Mouse (Mus musculus): Measurements from ENCODE around the gene Dld. TPM values are rescaled to one million over a fixed set of nuclear protein-coding genes. Genes with fewer than 3 reads are reported as not detected.

The Dld gene
- polyA plus RNA-seq, 1 experiment from 2014 or later = 112 TPM

DNA sequence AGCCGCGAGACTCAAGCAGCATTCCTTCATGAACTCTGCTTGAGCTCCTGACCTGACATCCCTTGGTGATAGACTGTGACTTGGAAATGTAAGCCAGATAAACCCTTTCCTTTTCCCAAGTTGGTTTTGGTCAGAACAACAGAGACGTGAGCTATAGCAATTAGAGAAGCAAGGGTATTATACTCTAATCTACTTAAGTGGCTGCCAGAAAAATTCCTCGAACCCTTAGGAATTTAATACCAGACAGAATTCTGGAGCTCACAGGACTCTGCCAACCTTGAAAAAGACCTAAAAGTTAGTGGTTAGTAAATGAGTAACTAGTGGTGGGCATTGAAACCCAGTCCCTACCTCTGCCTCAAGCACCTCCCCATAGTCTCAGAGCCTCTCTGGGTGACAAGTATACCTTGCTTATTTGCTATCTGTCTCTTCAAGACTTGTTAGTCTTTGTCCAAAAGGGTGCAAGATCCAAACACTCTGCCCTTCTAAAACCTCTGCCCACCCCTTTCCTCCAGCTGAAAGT, 67.6 kb downstream of the Dld start:
- ATAC-seq (ENCODE audit: low FRiP score, low TSS enrichment) (no peak), DNase-seq (ENCODE audit: low spot score) (no peak)
- Histone ChIP-seq H3K9ac (ENCODE audit: low read length) (no peak overlapping the region), H3K9me3 (ENCODE audit: control insufficient read depth, low read length) (no peaks in the 10 kb centered on the region), H3K27me3 (ENCODE audit: control insufficient read depth, insufficient read depth, low read length) (no peaks in the 10 kb centered on the region), H3K4me3 (ENCODE audit: low read depth, low read length) (no peak overlapping the region), H3K27ac (replicated peaks) (no peak overlapping the region), H3K4me1 (replicated peaks; ENCODE audit: control insufficient read depth, insufficient read depth) (peaks cover 2% of the 10 kb centered on the region; the same call in 1 of the 2 replicates), H3K4me2 (replicated peaks; ENCODE audit: low read depth) (no peak overlapping the region), H3K36me3 (ENCODE audit: control insufficient read depth, insufficient read depth, low read length) (peaks cover 22% of the 10 kb centered on the region)
- no peak for TF ChIP-seq CTCF (IDR thresholded peaks at IDR 0.05; ENCODE audit: low read depth)
- TF ChIP-seq EP300 (optimal IDR thresholded peaks at IDR 0.05) = no peak
- 41% methylated on average over 4 of the region's 4 CpGs for WGBS

DNA sequence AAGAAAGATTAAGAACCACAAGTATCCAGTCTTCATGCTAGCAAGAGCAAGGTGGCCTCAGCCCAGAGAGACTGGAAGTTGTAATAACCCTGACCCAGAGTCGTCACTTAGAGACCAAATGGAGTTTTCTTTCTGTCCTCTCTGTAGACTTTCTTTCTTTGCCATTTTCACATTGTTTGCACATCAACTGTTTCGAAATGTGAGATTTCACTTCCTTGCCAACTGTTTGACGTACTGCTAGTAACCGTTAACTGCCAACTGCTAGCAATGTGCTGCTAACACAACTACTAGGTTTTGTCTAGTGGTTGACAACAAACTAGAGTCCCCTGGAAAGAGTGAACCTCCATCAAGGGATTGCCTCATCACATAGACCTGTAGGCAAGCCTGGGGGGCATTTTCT, 68.1 kb downstream of the Dld start:
- DNase-seq (ENCODE audit: low spot score) = no peak
- no peak for TF ChIP-seq CTCF (IDR thresholded peaks at IDR 0.05; ENCODE audit: low read depth)
- no peak for TF ChIP-seq EP300 (optimal IDR thresholded peaks at IDR 0.05)
- Histone ChIP-seq H3K27ac (replicated peaks) (no peak overlapping the region), H3K4me3 (ENCODE audit: low read depth, low read length) (no peak overlapping the region), H3K27me3 (ENCODE audit: control insufficient read depth, insufficient read depth, low read length) (no peaks in the 10 kb centered on the region), H3K9ac (ENCODE audit: low read length) (no peak overlapping the region), H3K9me3 (ENCODE audit: control insufficient read depth, low read length) (no peaks in the 10 kb centered on the region), H3K36me3 (ENCODE audit: control insufficient read depth, insufficient read depth, low read length) (peaks cover 24% of the 10 kb centered on the region), H3K4me2 (replicated peaks; ENCODE audit: low read depth) (no peak overlapping the region), H3K4me1 (replicated peaks; ENCODE audit: control insufficient read depth, insufficient read depth) (peaks cover 2% of the 10 kb centered on the region; the same call in 1 of the 2 replicates)
- ATAC-seq (ENCODE audit: low FRiP score, low TSS enrichment) = no peak
- WGBS = 52% methylated on average over 4 of the region's 4 CpGs

DNA sequence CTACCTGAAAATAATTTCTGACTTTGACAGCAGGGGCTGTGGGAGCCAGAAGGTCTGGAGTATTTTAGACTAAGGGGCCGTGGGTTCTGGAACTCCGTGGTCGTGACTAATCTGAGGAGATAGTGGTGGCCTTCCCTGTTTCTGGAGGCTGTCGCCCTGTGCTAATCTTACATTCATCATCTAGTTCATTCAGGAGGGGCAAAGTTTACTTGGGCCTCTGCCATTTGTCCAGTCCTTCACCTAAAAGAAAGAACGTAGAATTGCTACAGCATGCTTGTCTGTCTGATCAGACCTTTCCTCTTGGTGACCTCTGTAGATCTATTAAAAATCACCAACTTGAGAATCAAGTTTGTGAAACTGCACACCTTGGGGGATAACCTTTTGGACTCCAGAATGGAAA, 69.0 kb downstream of the Dld start:
- no peaks in the 10 kb centered on the region for H3K9me3 ChIP-seq (ENCODE audit: control insufficient read depth, low read length)
- H3K27ac ChIP-seq (replicated peaks) = no peak overlapping the region
- no peak overlapping the region for H3K4me3 ChIP-seq (ENCODE audit: low read depth, low read length)
- H3K27me3 ChIP-seq (ENCODE audit: control insufficient read depth, insufficient read depth, low read length) = no peaks in the 10 kb centered on the region
- TF ChIP-seq CTCF (IDR thresholded peaks at IDR 0.05; ENCODE audit: low read depth) (no peak), EP300 (optimal IDR thresholded peaks at IDR 0.05) (no peak)
- H3K4me2 ChIP-seq (replicated peaks; ENCODE audit: low read depth) = no peak overlapping the region
- peaks cover 23% of the 10 kb centered on the region for H3K36me3 ChIP-seq (ENCODE audit: control insufficient read depth, insufficient read depth, low read length)
- DNase-seq (ENCODE audit: low spot score) = no peak
- ATAC-seq (ENCODE audit: low FRiP score, low TSS enrichment) = no peak
- H3K9ac ChIP-seq (ENCODE audit: low read length) = no peak overlapping the region
- 62% methylated on average over 5 of the region's 5 CpGs for WGBS
- peaks cover 2% of the 10 kb centered on the region; the same call in 1 of the 2 replicates for H3K4me1 ChIP-seq (replicated peaks; ENCODE audit: control insufficient read depth, insufficient read depth)

Other genes starting within 250 kb of the Dld start
- gene Gm6993, start 110.7 kb downstream of the Dld start, polyA plus RNA-seq (2015; fragmentation: Nextera tagmentation; extraction: Ambion mirVana) = not detected in 2 replicates
- 30.6 and 31.7 TPM in 2 replicates for gene Lamb1, start 86.2 kb downstream of the Dld start, polyA plus RNA-seq (2015; fragmentation: Nextera tagmentation; extraction: Ambion mirVana)
- 0.40 and 0.42 TPM in 2 replicates for gene Slc26a3, start 39.4 kb upstream of the Dld start, polyA plus RNA-seq (2015; fragmentation: Nextera tagmentation; extraction: Ambion mirVana)
- gene Cbll1, start 148.2 kb upstream of the Dld start, polyA plus RNA-seq (2015; fragmentation: Nextera tagmentation; extraction: Ambion mirVana) = 6.1 and 6.4 TPM in 2 replicates
- 0.16 and 0.29 TPM in 2 replicates for gene Slc26a4, start 208.5 kb upstream of the Dld start, polyA plus RNA-seq (2015; fragmentation: Nextera tagmentation; extraction: Ambion mirVana)